Mouse (Mus musculus) heart, adult 18-20 months (tissue): ENCODE results near the gene Slc35e1. TPM values are rescaled to one million over a fixed set of nuclear protein-coding genes. Genes with fewer than 3 reads are reported as not detected.

Source experiments
- DNase-seq, 2 experiments: peaks; one replicate each; pipeline ENCODE4 v3.0.0; 2021 to 2022; ENCODE audit warnings: mixed read lengths in 1 of 2
- total RNA-seq, 2 experiments: library from RNA; stranded (reverse); gene quantifications; 2 replicates each; pipeline ENCODE4 v1.2.3; 2021

Gene Slc35e1
- total RNA-seq, 2 experiments from 2014 or later, result 73.6 to 73.7 TPM

GRCm38 (mm10) chr8:72485456-72486199, 6.8 kb downstream of the Slc35e1 start:
- DNase-seq, result peak; percentile 55 to 68

- peak; percentile 96 to 99 for DNase-seq
Observed at GRCm38 (mm10) chr8:72474826-72475546, 17.4 kb downstream of the Slc35e1 start, which contains the start of gene Cherp. TSS of gene Cherp (minus strand) at chr8:72475226.

GRCm38 (mm10) chr8:72470684-72471083, 21.7 kb downstream of the Slc35e1 start:
- no peak for DNase-seq

- DNase-seq, result no peak
Observed at GRCm38 (mm10) chr8:72469984-72470383, 22.4 kb downstream of the Slc35e1 start.

GRCm38 (mm10) chr8:72469243-72469642, 23.2 kb downstream of the Slc35e1 start:
- DNase-seq, result no peak

GRCm38 (mm10) chr8:72464211-72464610, 28.2 kb downstream of the Slc35e1 start:
- DNase-seq, result no peak

- no peak for DNase-seq
Observed at GRCm38 (mm10) chr8:72459881-72460533, 32.4 kb downstream of the Slc35e1 start.

GRCm38 (mm10) chr8:72458457-72458856, 34.0 kb downstream of the Slc35e1 start:
- no peak for DNase-seq

- DNase-seq, result no peak
Observed at GRCm38 (mm10) chr8:72457806-72458205, 34.6 kb downstream of the Slc35e1 start.

- no peak for DNase-seq
Observed at GRCm38 (mm10) chr8:72455317-72455716, 37.1 kb downstream of the Slc35e1 start.

- no peak for DNase-seq
Observed at GRCm38 (mm10) chr8:72453904-72454303, 38.5 kb downstream of the Slc35e1 start.

GRCm38 (mm10) chr8:72451516-72451915, 40.9 kb downstream of the Slc35e1 start:
- no peak for DNase-seq

GRCm38 (mm10) chr8:72445071-72445470, 47.3 kb downstream of the Slc35e1 start:
- no peak for DNase-seq

- DNase-seq, result no peak
Observed at GRCm38 (mm10) chr8:72443994-72444350, 48.4 kb downstream of the Slc35e1 start.

- DNase-seq, result peak; percentile 99
Observed at GRCm38 (mm10) chr8:72443338-72443993, 48.9 kb downstream of the Slc35e1 start, which contains the start of the genes Calr3 and 1700030K09Rik. TSS of gene Calr3 (minus strand) at chr8:72443870. TSS of gene 1700030K09Rik (plus strand) at chr8:72443880.

- DNase-seq, result no peak
Observed at GRCm38 (mm10) chr8:72438248-72439015, 54.0 kb downstream of the Slc35e1 start.

- DNase-seq, result peak; percentile 83 to 88
Observed at GRCm38 (mm10) chr8:72434952-72435351, 57.5 kb downstream of the Slc35e1 start.
